13 mouse cellular contexts compared by ENCODE assay signal in genomic region chr3:149086086-149086485, GRCm38 (mm10).
DNase-seq lines count a peak whose midpoint lies in the region; ATAC-seq and TF ChIP-seq lines count a peak whose summit lies in the region.
"Had no signal": no experiment of that assay in that cellular context is flagged by ENCODE, and none has a peak within 500 bp of the region (broad histone marks: within the 10 kb centered on the region; RNA-seq: fewer than 3 reads in every experiment).

No protein-coding gene starts in this region.

- TF ChIP-seq CTCF in kidney, postnatal 0 days (IDR thresholded peaks at IDR 0.05; ENCODE audit: low read depth), result no peak
- no peak for TF ChIP-seq CTCF in gastrocnemius, adult 2 months (IDR thresholded peaks at IDR 0.05)

- H3K4me2 ChIP-seq in forebrain, embryonic 15.5 days (replicated peaks), result no peak overlapping the region
- H3K4me2 ChIP-seq in kidney, postnatal 0 days (ENCODE audit: low read length), result no peak overlapping the region
- H3K4me2 ChIP-seq: embryonic facial prominence, embryonic 12.5 days; liver, embryonic 13.5 days had no signal

- H3K4me1 ChIP-seq in forebrain, embryonic 10.5 days, result peaks cover 78% of the 10 kb centered on the region
- H3K4me1 ChIP-seq in forebrain, embryonic 15.5 days, result peaks cover 10% of the 10 kb centered on the region
- H3K4me1 ChIP-seq in kidney, postnatal 0 days (replicated peaks; ENCODE audit: insufficient read depth, low read length), result peaks cover 29% of the 10 kb centered on the region; the same call in 1 of the 2 replicates

- no peak overlapping the region for H3K9ac ChIP-seq in forebrain, embryonic 15.5 days (replicated peaks)
- H3K9ac ChIP-seq in kidney, postnatal 0 days (ENCODE audit: low read depth, low read length), result no peak overlapping the region
- H3K9ac ChIP-seq: embryonic facial prominence, embryonic 12.5 days; forebrain, postnatal 0 days; liver, embryonic 13.5 days had no signal

- peak overlapping the region; percentile 75 for H3K27ac ChIP-seq in forebrain, embryonic 10.5 days
- H3K27ac ChIP-seq in forebrain, embryonic 15.5 days (replicated peaks), result no peak overlapping the region
- peak overlapping the region; percentile 39; the same call in 1 of the 2 replicates for H3K27ac ChIP-seq in kidney, postnatal 0 days
- no peak overlapping the region for H3K27ac ChIP-seq in gastrocnemius, adult 2 months
- H3K27ac ChIP-seq: embryonic facial prominence, embryonic 12.5 days; liver, embryonic 13.5 days had no signal

- H3K9me3 ChIP-seq in forebrain, embryonic 10.5 days, result no peaks in the 10 kb centered on the region
- H3K9me3 ChIP-seq in forebrain, embryonic 15.5 days, result no peaks in the 10 kb centered on the region
- no peaks in the 10 kb centered on the region for H3K9me3 ChIP-seq in kidney, postnatal 0 days (replicated peaks; ENCODE audit: low read length)
- H3K9me3 ChIP-seq: embryonic facial prominence, embryonic 12.5 days; liver, embryonic 13.5 days had no signal

- H3K4me3 ChIP-seq in forebrain, embryonic 10.5 days, result no peak overlapping the region
- no peak overlapping the region for H3K4me3 ChIP-seq in forebrain, embryonic 15.5 days
- H3K4me3 ChIP-seq in kidney, postnatal 0 days (replicated peaks; ENCODE audit: low read depth, low read length), result no peak overlapping the region
- no peak overlapping the region for H3K4me3 ChIP-seq in gastrocnemius, adult 2 months
- H3K4me3 ChIP-seq: embryonic facial prominence, embryonic 12.5 days; liver, embryonic 13.5 days had no signal

- DNase-seq in forebrain, embryonic 10.5 days (ENCODE audit: extremely low spot score, low spot score), result no peak
- DNase-seq in kidney, postnatal 0 days (ENCODE audit: low spot score), result peak; percentile 35
- DNase-seq in kidney, postnatal 14 days, result no peak
- DNase-seq in brain, adult 2 months (ENCODE audit: low read depth, low spot score), result peak; percentile 19
- DNase-seq in gastrocnemius, adult 2 months, result no peak
- no peak for DNase-seq in layer of hippocampus, adult 9-10 months (ENCODE audit: low spot score)
- DNase-seq: cerebellum, adult 8-10 months; forebrain, postnatal 0 days; liver, embryonic 13.5 days; midbrain, embryonic 14.5 days had no signal

- intact Hi-C loops in gastrocnemius, adult 2 months (cut with DNase I), result no loop called here

- peaks cover 47% of the 10 kb centered on the region for H3K27me3 ChIP-seq in forebrain, embryonic 10.5 days (ENCODE audit: poor library complexity, severe bottlenecking)
- H3K27me3 ChIP-seq in forebrain, embryonic 15.5 days, result 0 out of 2 replicates have a peak, but pooled peaks cover 3% of the 10 kb centered on the region
- no peaks in the 10 kb centered on the region for H3K27me3 ChIP-seq in kidney, postnatal 0 days (ENCODE audit: insufficient read depth, low read length)
- H3K27me3 ChIP-seq: embryonic facial prominence, embryonic 12.5 days; liver, embryonic 13.5 days had no signal

- ATAC-seq in forebrain, embryonic 15.5 days (replicated peaks), result no peak
- no peak for ATAC-seq in kidney, postnatal 0 days (replicated peaks; ENCODE audit: low FRiP score, low read depth)
- ATAC-seq in megakaryocyte, adult 5-6 weeks (ENCODE audit: poor library complexity, severe bottlenecking), result peak; percentile 70
- ATAC-seq: forebrain, postnatal 0 days had no signal

- 76% methylated on average over 3 of the region's 3 CpGs for WGBS in forebrain, embryonic 10.5 days
- WGBS in forebrain, embryonic 15.5 days, result 75% methylated on average over 3 of the region's 3 CpGs
- WGBS in kidney, postnatal 0 days, result 83% methylated on average over 3 of the region's 3 CpGs

- no peaks in the 10 kb centered on the region for H3K36me3 ChIP-seq in forebrain, embryonic 10.5 days (replicated peaks)
- H3K36me3 ChIP-seq in forebrain, embryonic 15.5 days, result no peaks in the 10 kb centered on the region
- no peaks in the 10 kb centered on the region for H3K36me3 ChIP-seq in kidney, postnatal 0 days (ENCODE audit: insufficient read depth, low read length)
- H3K36me3 ChIP-seq: embryonic facial prominence, embryonic 12.5 days; liver, embryonic 13.5 days had no signal

Comparison
In these comparisons a context has a peak if more than half of its experiments do, and no peak if none do; other contexts are left out.
1. DNase-seq: peak in kidney, postnatal 0 days (single experiment) and brain, adult 2 months (single experiment); none in forebrain, embryonic 10.5 days (single experiment), kidney, postnatal 14 days (single experiment), gastrocnemius, adult 2 months (single experiment) and layer of hippocampus, adult 9-10 months (single experiment).
2. H3K27ac ChIP-seq: peak in forebrain, embryonic 10.5 days (single experiment) and kidney, postnatal 0 days (single experiment); none in forebrain, embryonic 15.5 days (single experiment) and gastrocnemius, adult 2 months (single experiment).